Mouse (Mus musculus): Measurements from ENCODE around the gene Mif. TPM values are rescaled to one million over a fixed set of nuclear protein-coding genes. Genes with fewer than 3 reads are reported as not detected.

Mif gene
- polyA plus RNA-seq, 1 experiment: 830 TPM

DNA sequence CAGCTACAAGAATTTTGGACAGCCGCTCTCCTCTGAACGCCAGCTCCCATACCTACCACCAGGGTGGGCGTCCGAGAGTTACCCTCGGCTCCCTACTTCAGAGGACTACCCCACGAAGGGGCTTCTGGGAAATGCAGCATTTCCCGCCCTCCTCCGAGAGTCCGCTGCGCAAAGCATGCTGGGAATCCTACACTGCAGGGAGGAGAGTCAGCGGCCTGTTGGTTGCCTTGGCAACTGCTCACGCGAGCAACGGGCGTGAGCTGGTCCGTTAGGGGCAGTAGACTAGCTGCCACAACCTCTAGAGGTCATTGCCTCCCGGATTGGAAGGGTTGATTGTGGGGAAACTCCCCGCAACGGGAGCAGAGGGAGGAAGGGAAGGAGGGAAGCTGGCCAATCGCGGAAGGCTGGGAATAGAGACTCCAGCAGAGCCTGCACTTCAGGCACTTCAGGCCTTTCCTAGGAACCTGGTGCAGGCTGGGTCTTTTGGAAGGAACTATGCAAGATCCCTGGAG, 22.7 kb downstream of the Mif start, which contains the start of gene Gstt2:
Gene Gstt2, minus strand, starts transcription at position 177 of the 512 bp plus-strand sequence.
- no peaks in the 10 kb centered on the region for H3K36me3 ChIP-seq (ENCODE audit: control insufficient read depth, insufficient read depth, low read length)

GRCm38 (mm10) chr10:75835761-75836531, 24.1 kb downstream of the Mif start:
- Histone ChIP-seq H3K36me3 (ENCODE audit: control insufficient read depth, insufficient read depth, low read length) (no peaks in the 10 kb centered on the region), H3K4me3 (ENCODE audit: low read depth, low read length) (peak overlapping the region; percentile 51; the same call in 1 of the 2 replicates), H3K27ac (ENCODE audit: insufficient read depth, low read depth, low read length) (peak overlapping the region; percentile 82), H3K27me3 (ENCODE audit: control insufficient read depth, insufficient read depth, low read length) (no peaks in the 10 kb centered on the region), H3K4me1 (ENCODE audit: control insufficient read depth, insufficient read depth, insufficient read length, low read length) (peaks cover 10% of the 10 kb centered on the region)
- WGBS: 7% methylated on average over 10 of the region's 10 CpGs
- TF ChIP-seq CTCF (IDR thresholded peaks at IDR 0.05; ENCODE audit: extremely low read depth, insufficient read length, insufficient replicate concordance, low read depth, low read length): no peak
- no peak for TF ChIP-seq POLR2A (IDR thresholded peaks at IDR 0.05; ENCODE audit: low read depth, low read length)

More for the DNA sequence above, 22.7 kb downstream of the Mif start, which contains the start of gene Gstt2:
- Histone ChIP-seq H3K4me3 (ENCODE audit: low read depth, low read length) (peak within 1 kb of the TSS; percentile 86), H3K27ac (ENCODE audit: insufficient read depth, low read depth, low read length) (peak within 1 kb of the TSS; percentile 82), H3K27me3 (ENCODE audit: control insufficient read depth, insufficient read depth, low read length) (no peaks in the 10 kb centered on the region), H3K4me1 (ENCODE audit: control insufficient read depth, insufficient read depth, insufficient read length, low read length) (peaks cover 10% of the 10 kb centered on the region)
- 1% methylated on average over 21 of the region's 21 CpGs for WGBS
- peak; percentile 38 for TF ChIP-seq POLR2A (IDR thresholded peaks at IDR 0.05; ENCODE audit: low read depth, low read length)
- peak; percentile 34; the same call in 1 of the 2 replicates for TF ChIP-seq CTCF (IDR thresholded peaks at IDR 0.05; ENCODE audit: extremely low read depth, insufficient read length, insufficient replicate concordance, low read depth, low read length)

DNA sequence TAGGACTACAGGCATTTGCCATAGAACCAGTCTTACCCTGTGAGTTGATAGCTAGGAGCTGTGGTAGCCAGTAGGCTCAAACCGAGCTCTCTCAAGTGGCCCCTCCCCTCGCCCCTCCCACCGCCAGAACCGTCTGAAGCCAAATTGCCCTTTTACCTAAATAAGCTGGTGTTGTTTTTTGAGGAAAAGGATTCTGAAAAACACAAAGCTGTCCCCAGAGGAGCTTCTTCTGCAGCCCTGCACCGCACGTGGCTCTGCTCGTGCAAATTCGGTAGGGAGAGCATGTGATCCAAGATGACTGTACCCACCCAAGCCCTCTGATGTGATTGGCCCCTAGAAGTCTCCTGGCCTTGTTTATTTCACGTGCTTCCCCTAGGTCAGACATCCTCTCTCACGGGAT, 24.7 kb downstream of the Mif start:
- TF ChIP-seq CTCF (IDR thresholded peaks at IDR 0.05; ENCODE audit: extremely low read depth, insufficient read length, insufficient replicate concordance, low read depth, low read length): no peak
- 0 out of 2 replicates have a peak, but pooled peaks have one; percentile 8 for TF ChIP-seq POLR2A (IDR thresholded peaks at IDR 0.05; ENCODE audit: low read depth, low read length)
- H3K36me3 ChIP-seq (ENCODE audit: control insufficient read depth, insufficient read depth, low read length): no peaks in the 10 kb centered on the region
- peak overlapping the region; percentile 51 for H3K4me3 ChIP-seq (ENCODE audit: low read depth, low read length)
- H3K27ac ChIP-seq (ENCODE audit: insufficient read depth, low read depth, low read length): peak overlapping the region; percentile 65
- H3K4me1 ChIP-seq (ENCODE audit: control insufficient read depth, insufficient read depth, insufficient read length, low read length): peaks cover 10% of the 10 kb centered on the region
- under 1% methylated on average over 10 of the region's 10 CpGs for WGBS
- H3K27me3 ChIP-seq (ENCODE audit: control insufficient read depth, insufficient read depth, low read length): no peaks in the 10 kb centered on the region

GRCm38 (mm10) chr10:75834721-75835120, 25.3 kb downstream of the Mif start:
- peaks cover 10% of the 10 kb centered on the region for H3K4me1 ChIP-seq (ENCODE audit: control insufficient read depth, insufficient read depth, insufficient read length, low read length)
- 0% methylated on average over 9 of the region's 9 CpGs for WGBS

GRCm38 (mm10) chr10:75834250-75834649, 25.8 kb downstream of the Mif start:
- Histone ChIP-seq H3K27me3 (ENCODE audit: control insufficient read depth, insufficient read depth, low read length) (no peaks in the 10 kb centered on the region), H3K36me3 (ENCODE audit: control insufficient read depth, insufficient read depth, low read length) (no peaks in the 10 kb centered on the region), H3K4me3 (ENCODE audit: low read depth, low read length) (peak overlapping the region; percentile 92), H3K4me1 (ENCODE audit: control insufficient read depth, insufficient read depth, insufficient read length, low read length) (peaks cover 10% of the 10 kb centered on the region), H3K27ac (ENCODE audit: insufficient read depth, low read depth, low read length) (peak overlapping the region; percentile 85)
- peak; percentile 87 for TF ChIP-seq POLR2A (IDR thresholded peaks at IDR 0.05; ENCODE audit: low read depth, low read length)
- no peak for TF ChIP-seq CTCF (IDR thresholded peaks at IDR 0.05; ENCODE audit: extremely low read depth, insufficient read length, insufficient replicate concordance, low read depth, low read length)
- WGBS: 1% methylated on average over 21 of the region's 21 CpGs

More at GRCm38 (mm10) chr10:75834721-75835120, 25.3 kb downstream of the Mif start:
- TF ChIP-seq POLR2A (IDR thresholded peaks at IDR 0.05; ENCODE audit: low read depth, low read length) (no peak), CTCF (IDR thresholded peaks at IDR 0.05; ENCODE audit: extremely low read depth, insufficient read length, insufficient replicate concordance, low read depth, low read length) (no peak)
- no peaks in the 10 kb centered on the region for H3K27me3 ChIP-seq (ENCODE audit: control insufficient read depth, insufficient read depth, low read length)
- no peaks in the 10 kb centered on the region for H3K36me3 ChIP-seq (ENCODE audit: control insufficient read depth, insufficient read depth, low read length)
- H3K27ac ChIP-seq (ENCODE audit: insufficient read depth, low read depth, low read length): peak overlapping the region; percentile 85
- H3K4me3 ChIP-seq (ENCODE audit: low read depth, low read length): peak overlapping the region; percentile 92

DNA sequence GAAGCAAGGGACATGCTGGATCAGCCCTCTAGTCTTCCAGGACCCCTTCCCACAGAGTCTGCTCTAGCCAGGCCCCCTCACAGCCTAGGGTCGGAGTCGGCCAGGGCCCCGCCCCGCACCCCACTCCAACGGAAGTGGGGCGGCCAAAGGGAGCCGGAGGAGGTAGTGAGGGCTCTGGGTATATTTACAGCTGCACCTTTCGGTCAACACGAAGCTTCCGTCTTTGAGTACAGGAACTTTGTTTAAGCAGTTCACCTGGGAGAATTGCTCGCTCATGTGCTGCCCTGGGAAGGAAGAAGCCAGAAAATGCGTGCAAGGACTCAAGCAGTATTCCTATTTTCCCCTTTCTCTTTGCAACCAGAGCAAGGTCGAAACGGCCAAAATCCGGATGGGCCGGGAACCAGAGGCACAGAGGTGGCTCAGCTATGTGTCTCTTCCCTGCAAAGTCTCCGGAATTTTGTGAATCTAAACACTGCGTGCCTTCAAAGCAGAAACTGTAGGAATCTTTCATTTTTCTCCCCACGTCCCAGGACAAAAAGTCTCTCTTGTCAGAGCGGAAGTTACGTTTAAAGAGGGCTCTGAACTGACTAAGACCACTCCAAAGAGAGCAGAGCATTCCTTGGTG, 26.5 kb downstream of the Mif start:
- Histone ChIP-seq H3K27ac (ENCODE audit: insufficient read depth, low read depth, low read length) (peak overlapping the region; percentile 77), H3K36me3 (ENCODE audit: control insufficient read depth, insufficient read depth, low read length) (no peaks in the 10 kb centered on the region), H3K4me1 (ENCODE audit: control insufficient read depth, insufficient read depth, insufficient read length, low read length) (peaks cover 10% of the 10 kb centered on the region), H3K27me3 (ENCODE audit: control insufficient read depth, insufficient read depth, low read length) (no peaks in the 10 kb centered on the region), H3K4me3 (ENCODE audit: low read depth, low read length) (peak overlapping the region; percentile 92)
- TF ChIP-seq POLR2A (IDR thresholded peaks at IDR 0.05; ENCODE audit: low read depth, low read length) (no peak), CTCF (IDR thresholded peaks at IDR 0.05; ENCODE audit: extremely low read depth, insufficient read length, insufficient replicate concordance, low read depth, low read length) (no peak)
- 4% methylated on average over 21 of the region's 21 CpGs for WGBS
